Mouse (Mus musculus): ENCODE data around the gene Slc6a3. TPM values are rescaled to one million over a fixed set of nuclear protein-coding genes. Genes with fewer than 3 reads are reported as not detected.
A peak's percentile ranks its signal among the peaks of the same experiment; 100 is the strongest.

Gene Slc6a3
- polyA plus RNA-seq, 1 experiment from 2014 or later, result 0.08 TPM

GRCm38 (mm10) chr13:73535287-73535686 lies 1.3 kb upstream of the Slc6a3 start:
- Histone ChIP-seq H3K36me3 (ENCODE audit: control insufficient read depth, insufficient read depth, low read length) (no peaks in the 10 kb centered on the region), H3K4me2 (ENCODE audit: low read depth, low read length, severe bottlenecking) (no peak overlapping the region), H3K27me3 (ENCODE audit: control insufficient read depth, insufficient read depth, low read length) (peaks cover 26% of the 10 kb centered on the region), H3K9me3 (ENCODE audit: control insufficient read depth, low read length) (no peaks in the 10 kb centered on the region), H3K27ac (ENCODE audit: low read depth, low read length) (no peak overlapping the region), H3K4me1 (replicated peaks; ENCODE audit: control insufficient read depth, insufficient read depth, low read length) (0 out of 2 replicates have a peak, but pooled peaks cover 2% of the 10 kb centered on the region), H3K4me3 (ENCODE audit: low read depth, low read length) (no peak overlapping the region), H3K9ac (ENCODE audit: low read length) (no peak overlapping the region)
- DNase-seq (ENCODE audit: low spot score), result no peak
- 57% methylated on average over 3 of the region's 3 CpGs for WGBS
- ATAC-seq (replicated peaks; ENCODE audit: low FRiP score), result no peak

GRCm38 (mm10) chr13:73536824-73537223 lies 277 bp downstream of the Slc6a3 start:
- Histone ChIP-seq H3K4me1 (replicated peaks; ENCODE audit: control insufficient read depth, insufficient read depth, low read length) (0 out of 2 replicates have a peak, but pooled peaks cover 2% of the 10 kb centered on the region), H3K4me2 (ENCODE audit: low read depth, low read length, severe bottlenecking) (peak overlapping the region; percentile 70), H3K27ac (ENCODE audit: low read depth, low read length) (no peak overlapping the region), H3K36me3 (ENCODE audit: control insufficient read depth, insufficient read depth, low read length) (no peaks in the 10 kb centered on the region), H3K9me3 (ENCODE audit: control insufficient read depth, low read length) (no peaks in the 10 kb centered on the region), H3K9ac (ENCODE audit: low read length) (peak overlapping the region; percentile 39; the same call in 1 of the 2 replicates), H3K4me3 (ENCODE audit: low read depth, low read length) (peak overlapping the region; percentile 29), H3K27me3 (ENCODE audit: control insufficient read depth, insufficient read depth, low read length) (peaks cover 26% of the 10 kb centered on the region)
- 19% methylated on average over 13 of the region's 13 CpGs for WGBS
- no peak for ATAC-seq (replicated peaks; ENCODE audit: low FRiP score)
- no peak for DNase-seq (ENCODE audit: low spot score)

GRCm38 (mm10) chr13:73564201-73564600 lies 27.7 kb downstream of the Slc6a3 start:
- Histone ChIP-seq H3K4me3 (ENCODE audit: low read depth, low read length) (no peak overlapping the region), H3K36me3 (ENCODE audit: control insufficient read depth, insufficient read depth, low read length) (no peaks in the 10 kb centered on the region), H3K27ac (ENCODE audit: low read depth, low read length) (no peak overlapping the region), H3K4me1 (replicated peaks; ENCODE audit: control insufficient read depth, insufficient read depth, low read length) (no peaks in the 10 kb centered on the region), H3K27me3 (ENCODE audit: control insufficient read depth, insufficient read depth, low read length) (no peaks in the 10 kb centered on the region), H3K9ac (ENCODE audit: low read length) (no peak overlapping the region), H3K9me3 (ENCODE audit: control insufficient read depth, low read length) (no peaks in the 10 kb centered on the region), H3K4me2 (ENCODE audit: low read depth, low read length, severe bottlenecking) (no peak overlapping the region)
- ATAC-seq (replicated peaks; ENCODE audit: low FRiP score) (no peak), DNase-seq (ENCODE audit: low spot score) (no peak)
- WGBS, result 91% methylated on average over 5 of the region's 5 CpGs

- H3K36me3 ChIP-seq (ENCODE audit: control insufficient read depth, insufficient read depth, low read length), result no peaks in the 10 kb centered on the region
- H3K27me3 ChIP-seq (ENCODE audit: control insufficient read depth, insufficient read depth, low read length), result no peaks in the 10 kb centered on the region
- ATAC-seq (replicated peaks; ENCODE audit: low FRiP score), result no peak
- no peak overlapping the region for H3K4me2 ChIP-seq (ENCODE audit: low read depth, low read length, severe bottlenecking)
- no peaks in the 10 kb centered on the region for H3K9me3 ChIP-seq (ENCODE audit: control insufficient read depth, low read length)
- H3K4me3 ChIP-seq (ENCODE audit: low read depth, low read length), result no peak overlapping the region
- H3K9ac ChIP-seq (ENCODE audit: low read length), result no peak overlapping the region
- no peak for DNase-seq (ENCODE audit: low spot score)
- no peaks in the 10 kb centered on the region for H3K4me1 ChIP-seq (replicated peaks; ENCODE audit: control insufficient read depth, insufficient read depth, low read length)
- H3K27ac ChIP-seq (ENCODE audit: low read depth, low read length), result no peak overlapping the region
Observed at GRCm38 (mm10) chr13:73575051-73575450, 38.5 kb downstream of the Slc6a3 start.

- no peaks in the 10 kb centered on the region for H3K27me3 ChIP-seq (ENCODE audit: control insufficient read depth, insufficient read depth, low read length)
- H3K27ac ChIP-seq (ENCODE audit: low read depth, low read length), result no peak overlapping the region
- no peaks in the 10 kb centered on the region for H3K4me1 ChIP-seq (replicated peaks; ENCODE audit: control insufficient read depth, insufficient read depth, low read length)
- no peak for ATAC-seq (replicated peaks; ENCODE audit: low FRiP score)
- no peaks in the 10 kb centered on the region for H3K9me3 ChIP-seq (ENCODE audit: control insufficient read depth, low read length)
- DNase-seq (ENCODE audit: low spot score), result no peak
- H3K4me2 ChIP-seq (ENCODE audit: low read depth, low read length, severe bottlenecking), result no peak overlapping the region
- no peaks in the 10 kb centered on the region for H3K36me3 ChIP-seq (ENCODE audit: control insufficient read depth, insufficient read depth, low read length)
- WGBS, result 77% methylated on average over 2 of the region's 2 CpGs
- H3K9ac ChIP-seq (ENCODE audit: low read length), result no peak overlapping the region
- H3K4me3 ChIP-seq (ENCODE audit: low read depth, low read length), result no peak overlapping the region
Observed at GRCm38 (mm10) chr13:73577277-73577676, 40.7 kb downstream of the Slc6a3 start.

- Histone ChIP-seq H3K4me1 (replicated peaks; ENCODE audit: control insufficient read depth, insufficient read depth, low read length) (no peaks in the 10 kb centered on the region), H3K27me3 (ENCODE audit: control insufficient read depth, insufficient read depth, low read length) (no peaks in the 10 kb centered on the region), H3K9me3 (ENCODE audit: control insufficient read depth, low read length) (no peaks in the 10 kb centered on the region), H3K27ac (ENCODE audit: low read depth, low read length) (no peak overlapping the region), H3K36me3 (ENCODE audit: control insufficient read depth, insufficient read depth, low read length) (no peaks in the 10 kb centered on the region), H3K4me2 (ENCODE audit: low read depth, low read length, severe bottlenecking) (no peak overlapping the region), H3K4me3 (ENCODE audit: low read depth, low read length) (no peak overlapping the region), H3K9ac (ENCODE audit: low read length) (no peak overlapping the region)
- ATAC-seq (replicated peaks; ENCODE audit: low FRiP score) (no peak), DNase-seq (ENCODE audit: low spot score) (no peak)
- 91% methylated on average over 3 of the region's 3 CpGs for WGBS
Observed at GRCm38 (mm10) chr13:73591488-73591887, 54.9 kb downstream of the Slc6a3 start.

GRCm38 (mm10) chr13:73592546-73592945 lies 56.0 kb downstream of the Slc6a3 start:
- no peaks in the 10 kb centered on the region for H3K27me3 ChIP-seq (ENCODE audit: control insufficient read depth, insufficient read depth, low read length)
- no peak overlapping the region for H3K4me2 ChIP-seq (ENCODE audit: low read depth, low read length, severe bottlenecking)
- 61% methylated on average over 2 of the region's 2 CpGs for WGBS
- DNase-seq (ENCODE audit: low spot score) (no peak), ATAC-seq (replicated peaks; ENCODE audit: low FRiP score) (no peak)
- H3K9ac ChIP-seq (ENCODE audit: low read length), result no peak overlapping the region
- H3K9me3 ChIP-seq (ENCODE audit: control insufficient read depth, low read length), result no peaks in the 10 kb centered on the region
- no peaks in the 10 kb centered on the region for H3K36me3 ChIP-seq (ENCODE audit: control insufficient read depth, insufficient read depth, low read length)
- H3K4me1 ChIP-seq (replicated peaks; ENCODE audit: control insufficient read depth, insufficient read depth, low read length), result no peaks in the 10 kb centered on the region
- no peak overlapping the region for H3K4me3 ChIP-seq (ENCODE audit: low read depth, low read length)
- H3K27ac ChIP-seq (ENCODE audit: low read depth, low read length), result no peak overlapping the region

- no peak overlapping the region for H3K27ac ChIP-seq (ENCODE audit: low read depth, low read length)
- no peak for DNase-seq (ENCODE audit: low spot score)
- H3K36me3 ChIP-seq (ENCODE audit: control insufficient read depth, insufficient read depth, low read length), result no peaks in the 10 kb centered on the region
- H3K9me3 ChIP-seq (ENCODE audit: control insufficient read depth, low read length), result no peaks in the 10 kb centered on the region
- 89% methylated on average over 4 of the region's 4 CpGs for WGBS
- no peaks in the 10 kb centered on the region for H3K4me1 ChIP-seq (replicated peaks; ENCODE audit: control insufficient read depth, insufficient read depth, low read length)
- no peaks in the 10 kb centered on the region for H3K27me3 ChIP-seq (ENCODE audit: control insufficient read depth, insufficient read depth, low read length)
- H3K9ac ChIP-seq (ENCODE audit: low read length), result no peak overlapping the region
- no peak overlapping the region for H3K4me2 ChIP-seq (ENCODE audit: low read depth, low read length, severe bottlenecking)
- no peak overlapping the region for H3K4me3 ChIP-seq (ENCODE audit: low read depth, low read length)
- ATAC-seq (replicated peaks; ENCODE audit: low FRiP score), result no peak
Observed at GRCm38 (mm10) chr13:73596276-73596675, 59.7 kb downstream of the Slc6a3 start.

GRCm38 (mm10) chr13:73600217-73600616 lies 63.7 kb downstream of the Slc6a3 start:
- no peak for DNase-seq (ENCODE audit: low spot score)
- no peaks in the 10 kb centered on the region for H3K9me3 ChIP-seq (ENCODE audit: control insufficient read depth, low read length)
- H3K36me3 ChIP-seq (ENCODE audit: control insufficient read depth, insufficient read depth, low read length), result no peaks in the 10 kb centered on the region
- WGBS, result 80% methylated on average over 4 of the region's 4 CpGs
- H3K4me2 ChIP-seq (ENCODE audit: low read depth, low read length, severe bottlenecking), result no peak overlapping the region
- H3K27me3 ChIP-seq (ENCODE audit: control insufficient read depth, insufficient read depth, low read length), result no peaks in the 10 kb centered on the region
- no peak overlapping the region for H3K4me3 ChIP-seq (ENCODE audit: low read depth, low read length)
- ATAC-seq (replicated peaks; ENCODE audit: low FRiP score), result no peak
- H3K4me1 ChIP-seq (replicated peaks; ENCODE audit: control insufficient read depth, insufficient read depth, low read length), result peaks cover 11% of the 10 kb centered on the region; the same call in 1 of the 2 replicates
- H3K27ac ChIP-seq (ENCODE audit: low read depth, low read length), result no peak overlapping the region
- no peak overlapping the region for H3K9ac ChIP-seq (ENCODE audit: low read length)
